Mouse (Mus musculus) monocyte, adult 2 months (primary cell): ENCODE measurements around the gene Ube2v1.
A peak's percentile ranks its signal among the peaks of the same experiment; 100 is the strongest.

Experiments
- DNase-seq, 2 experiments: peaks; one replicate each; pipeline ENCODE4 v3.0.0; 2022; ENCODE audit warnings: low spot score in 2 of 2, low read depth in 1 of 2

The Ube2v1 gene

DNA sequence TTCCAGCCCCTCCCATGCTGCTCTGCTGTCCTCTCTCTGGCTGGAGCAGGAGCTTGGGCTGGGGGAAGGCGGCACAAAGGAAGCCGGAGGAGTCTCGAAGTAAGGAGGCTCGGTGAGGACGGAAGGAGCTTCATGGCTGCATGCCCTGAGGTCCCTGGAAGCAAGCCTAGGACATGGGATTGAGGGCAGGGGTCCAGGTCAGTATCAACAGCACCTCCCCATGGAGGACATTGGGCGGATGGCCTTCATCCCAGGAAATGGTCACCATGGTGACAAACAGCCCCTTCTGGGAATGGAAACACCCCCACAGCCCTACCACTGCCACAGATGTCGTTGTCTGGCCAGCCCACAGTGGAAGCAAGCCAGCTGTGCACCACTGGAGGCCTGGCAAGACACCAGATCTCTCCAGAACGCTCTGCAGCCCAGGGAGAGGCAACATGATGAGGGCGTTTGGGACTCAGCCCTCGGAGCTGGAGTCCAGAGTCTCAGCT, 37.4 kb downstream of the Ube2v1 start:
- DNase-seq = no peak

DNA sequence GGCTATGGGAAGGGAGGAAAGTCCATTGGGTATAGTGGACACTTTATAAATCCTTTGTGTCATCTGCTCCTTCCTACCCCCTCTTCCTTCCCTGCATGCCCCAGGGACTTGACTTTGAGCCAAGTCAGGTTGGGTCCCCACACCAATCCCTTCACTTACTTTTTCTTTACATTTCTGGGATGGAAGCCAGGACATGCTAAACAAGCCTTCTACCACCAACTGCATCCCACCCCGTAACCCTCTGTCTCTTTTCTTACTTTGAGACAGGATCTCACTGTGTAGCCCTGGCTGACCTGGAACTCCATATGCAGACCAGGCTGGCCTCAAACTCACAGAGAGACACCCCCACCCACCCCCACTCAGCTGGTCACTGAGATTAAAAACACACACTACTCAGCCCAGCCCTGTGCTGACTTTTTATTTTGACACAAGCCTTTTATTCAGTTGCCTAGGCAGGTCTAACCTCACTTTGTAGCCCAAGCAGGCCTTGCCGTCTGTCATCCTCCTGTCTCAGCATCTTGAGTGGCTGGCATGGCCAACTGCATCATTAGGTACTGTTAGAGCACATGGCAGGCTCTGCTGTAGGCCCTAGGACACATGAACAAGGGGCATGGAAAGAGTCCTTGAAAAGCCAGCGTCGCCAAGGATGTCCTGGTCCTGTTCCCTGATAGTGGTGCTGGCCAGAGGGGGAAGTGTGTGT, 38.2 kb downstream of the Ube2v1 start:
- no peak for DNase-seq

DNA sequence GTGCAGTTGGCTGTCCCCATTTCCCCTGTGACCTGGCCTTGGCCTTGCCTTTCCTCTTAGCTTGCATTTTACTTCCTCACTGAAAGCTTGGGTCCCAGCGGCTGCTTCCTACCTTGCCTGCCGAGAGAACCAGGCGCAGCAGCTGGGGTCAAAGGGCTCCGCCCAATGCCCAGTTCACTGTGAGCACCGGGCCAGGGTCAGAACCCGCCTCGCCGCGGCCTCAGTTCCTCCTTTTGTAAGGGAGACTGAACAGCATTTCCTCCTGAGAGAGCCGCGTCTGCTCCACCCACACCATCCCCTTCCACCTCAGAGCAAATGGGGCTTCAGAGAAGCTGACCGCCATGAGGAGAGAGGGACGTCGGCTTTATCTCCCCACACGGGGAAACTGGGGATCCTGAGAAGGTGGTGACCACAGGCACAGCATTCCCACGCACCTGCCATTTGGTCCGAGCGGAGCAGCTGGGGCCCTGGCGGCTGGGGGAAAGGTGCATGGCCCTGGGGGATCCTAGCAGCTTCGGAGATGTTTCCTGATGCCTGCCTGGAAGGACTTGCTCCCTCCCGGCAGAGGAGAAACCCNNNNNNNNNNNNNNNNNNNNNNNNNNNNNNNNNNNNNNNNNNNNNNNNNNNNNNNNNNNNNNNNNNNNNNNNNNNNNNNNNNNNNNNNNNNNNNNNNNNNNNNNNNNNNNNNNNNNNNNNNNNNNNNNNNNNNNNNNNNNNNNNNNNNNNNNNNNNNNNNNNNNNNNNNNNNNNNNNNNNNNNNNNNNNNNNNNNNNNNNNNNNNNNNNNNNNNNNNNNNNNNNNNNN, 42.9 kb downstream of the Ube2v1 start:
- DNase-seq = peak; percentile 82 to 87

DNA sequence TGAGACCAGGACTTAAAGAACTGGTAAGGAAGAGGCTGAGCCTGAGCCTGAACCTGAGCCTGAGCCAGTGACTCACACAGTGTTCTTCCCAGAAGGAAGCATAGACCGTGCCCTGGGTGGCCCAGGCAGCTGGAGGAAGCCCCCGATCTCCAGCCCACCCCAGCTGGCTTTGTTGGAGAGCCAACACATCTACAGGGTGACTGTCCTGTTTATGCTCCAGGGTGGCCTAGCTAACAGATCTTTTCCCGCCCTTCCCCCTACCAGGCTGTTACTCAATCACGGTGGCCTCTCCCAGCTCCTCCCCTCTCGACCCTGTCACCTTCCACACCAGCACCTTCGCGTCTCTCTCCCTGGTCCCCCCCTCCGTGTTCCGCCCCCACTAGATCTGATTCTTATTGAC, 44.9 kb downstream of the Ube2v1 start:
- no peak for DNase-seq

DNA sequence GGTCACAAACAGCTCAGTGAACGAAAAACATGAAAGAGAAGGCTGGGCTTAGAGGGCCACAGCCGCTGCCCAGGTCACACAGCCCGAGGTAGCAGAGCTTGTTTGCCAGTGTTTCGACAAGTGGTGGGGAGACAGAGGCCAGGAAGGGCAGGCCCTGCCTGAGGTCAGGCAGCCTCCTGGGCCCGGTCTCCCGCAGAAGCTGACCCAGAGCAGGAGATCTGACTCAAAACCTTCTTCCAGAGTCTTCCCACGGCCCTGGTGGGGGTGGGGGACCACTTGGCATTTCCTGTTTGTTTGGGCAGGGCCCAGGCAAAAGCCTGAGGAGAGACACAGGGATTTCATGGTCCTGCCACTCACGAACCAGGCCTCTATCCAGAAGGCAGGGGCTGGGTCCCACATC, 45.9 kb downstream of the Ube2v1 start:
- DNase-seq = no peak

DNA sequence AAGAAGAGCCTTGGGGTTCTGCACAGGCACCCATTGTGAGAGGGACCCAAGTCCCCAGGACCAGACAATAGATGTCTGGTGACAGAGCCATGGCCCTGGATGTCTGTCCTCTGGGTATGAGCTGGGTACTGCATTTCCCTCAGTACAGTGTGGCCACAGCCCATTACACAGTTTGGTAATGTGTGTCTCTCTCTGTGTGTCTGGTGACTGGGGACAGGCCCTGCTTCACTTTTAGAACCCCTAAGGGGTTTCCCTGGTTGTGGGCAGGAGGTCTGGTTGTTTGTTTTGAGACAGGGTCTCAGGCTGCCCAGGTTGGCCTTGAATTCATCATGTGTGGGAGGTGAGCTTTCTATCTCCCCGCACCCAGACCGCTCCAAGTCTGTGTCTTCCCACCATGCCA, 46.6 kb downstream of the Ube2v1 start:
- no peak for DNase-seq

DNA sequence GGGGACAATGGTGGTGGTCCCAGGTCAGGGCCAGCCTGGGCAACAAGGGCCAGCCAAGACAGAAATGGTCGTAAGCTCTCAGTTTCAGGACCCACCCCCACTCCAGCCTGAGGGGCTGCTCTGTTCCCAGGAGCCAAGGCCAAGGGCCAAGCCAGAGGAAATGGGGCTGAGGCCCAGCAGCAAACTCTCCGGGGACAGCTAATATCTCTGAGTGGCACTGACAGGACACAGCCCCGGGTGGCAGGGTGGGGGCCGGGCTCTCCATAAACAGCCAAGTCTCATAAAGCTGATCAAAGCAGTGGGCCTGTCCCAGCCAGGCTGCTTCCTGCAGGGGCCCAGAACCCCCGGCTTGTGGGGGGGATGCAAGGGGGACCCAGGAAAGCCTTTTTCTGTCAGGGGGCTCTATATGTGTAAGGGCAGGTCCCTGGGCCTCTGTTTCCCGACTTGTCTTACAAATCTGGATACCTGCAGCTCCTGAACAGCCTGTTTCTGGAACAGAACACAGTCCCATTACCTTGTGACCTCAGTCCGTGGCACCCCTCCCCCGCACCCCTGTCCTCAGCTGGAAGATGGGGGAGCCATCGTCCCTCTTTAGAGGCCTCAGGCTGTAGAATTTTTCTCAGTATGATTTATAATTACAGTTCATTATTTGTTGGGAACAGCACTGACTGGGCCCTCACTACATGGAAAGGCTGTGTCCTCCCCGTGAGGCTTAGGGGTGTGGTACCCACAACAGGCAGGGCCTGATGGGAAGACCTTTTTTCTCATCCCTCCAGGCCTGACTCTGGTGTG, 48.5 kb downstream of the Ube2v1 start:
- DNase-seq = no peak

DNA sequence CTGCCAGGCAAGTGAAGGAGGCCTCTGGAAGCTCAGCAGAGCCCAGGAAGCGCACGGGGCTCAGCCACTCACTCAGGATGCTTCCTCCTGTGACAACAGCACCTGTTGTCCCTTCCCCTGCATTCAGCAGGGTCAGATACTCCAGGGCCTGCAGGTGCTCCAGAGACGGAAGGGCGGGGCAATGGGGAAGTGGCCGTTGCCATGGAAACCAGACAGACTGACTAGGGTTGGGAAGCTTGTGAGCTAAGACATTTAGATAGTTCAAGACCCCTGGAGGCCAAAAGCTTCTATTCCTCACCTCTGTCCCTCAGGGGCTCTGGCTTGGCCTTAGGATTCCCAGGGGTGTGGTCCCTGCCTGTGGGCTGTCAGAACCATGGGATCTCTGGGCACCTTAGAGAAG, 53.4 kb downstream of the Ube2v1 start:
- no peak for DNase-seq

DNA sequence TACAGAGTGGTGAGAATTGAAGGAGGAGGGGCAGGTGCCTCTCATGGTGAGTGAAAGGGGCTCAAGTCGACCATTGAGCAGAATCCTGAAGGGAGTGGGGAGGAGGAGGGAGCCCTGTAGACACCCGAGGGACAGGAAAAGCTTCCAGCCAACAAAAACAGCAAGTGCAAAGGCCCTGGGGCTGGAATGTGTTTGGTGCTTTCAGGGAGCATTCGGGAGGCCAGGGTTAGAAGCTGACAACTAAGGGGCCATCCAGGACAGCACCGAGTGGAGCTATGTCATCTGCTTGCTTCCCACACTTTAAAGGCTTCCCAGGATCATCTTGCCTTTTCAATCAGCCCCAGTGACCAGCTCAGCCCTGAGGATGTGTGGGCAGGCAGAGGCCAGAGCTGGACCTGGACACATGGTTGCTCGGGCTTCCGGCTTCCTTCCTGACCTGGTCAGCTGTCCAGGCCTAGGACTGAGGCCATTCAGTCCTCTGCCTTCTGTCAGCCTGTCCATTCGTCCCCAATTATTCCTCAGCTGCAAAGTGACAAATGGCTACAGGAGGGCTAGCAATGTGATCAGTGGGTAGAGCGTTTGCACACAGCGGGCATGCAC, 54.6 kb downstream of the Ube2v1 start:
- DNase-seq = no peak

DNA sequence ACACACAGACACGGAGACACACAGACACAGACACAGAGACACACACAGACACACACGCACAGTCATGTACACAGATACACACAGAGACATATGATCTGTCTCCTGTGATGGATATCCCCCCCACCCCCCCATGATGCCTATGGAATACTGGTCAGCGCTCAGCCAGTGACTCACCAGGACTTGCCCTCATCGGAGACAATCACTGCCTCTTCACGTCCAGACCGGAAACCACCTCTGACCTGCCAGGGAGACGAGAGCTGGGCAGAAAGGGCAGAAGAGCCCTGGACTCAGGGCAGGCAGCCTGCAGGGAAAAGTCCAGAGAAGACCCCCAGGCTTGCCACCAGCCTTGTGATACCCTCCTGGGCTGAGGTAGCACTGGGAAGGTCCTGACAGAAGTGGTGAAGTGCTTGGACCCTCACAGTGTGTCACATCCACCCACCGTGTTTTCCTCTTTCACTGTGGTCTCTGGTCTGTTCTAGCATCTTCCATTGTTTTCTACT, 55.7 kb downstream of the Ube2v1 start:
- DNase-seq = no peak

DNA sequence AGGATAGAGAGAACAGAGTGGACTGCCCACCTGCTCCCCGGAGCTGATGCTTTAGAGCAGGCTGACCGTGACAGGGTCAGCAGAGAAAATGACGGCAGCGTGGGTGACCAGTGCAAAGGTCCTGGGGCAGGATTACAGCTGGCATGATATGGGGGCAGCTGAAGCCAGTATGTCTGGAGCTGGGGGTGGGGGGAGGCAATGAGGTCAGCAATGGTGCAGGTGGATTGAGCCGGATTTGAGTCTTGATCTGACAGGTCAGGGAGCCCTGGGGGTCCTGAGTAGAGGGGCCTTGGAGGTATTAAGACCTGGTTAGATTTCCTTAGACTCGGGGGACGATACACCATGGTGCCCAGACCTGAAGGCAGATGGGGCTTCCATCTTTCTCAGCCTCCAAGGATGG, 56.3 kb downstream of the Ube2v1 start:
- no peak for DNase-seq

DNA sequence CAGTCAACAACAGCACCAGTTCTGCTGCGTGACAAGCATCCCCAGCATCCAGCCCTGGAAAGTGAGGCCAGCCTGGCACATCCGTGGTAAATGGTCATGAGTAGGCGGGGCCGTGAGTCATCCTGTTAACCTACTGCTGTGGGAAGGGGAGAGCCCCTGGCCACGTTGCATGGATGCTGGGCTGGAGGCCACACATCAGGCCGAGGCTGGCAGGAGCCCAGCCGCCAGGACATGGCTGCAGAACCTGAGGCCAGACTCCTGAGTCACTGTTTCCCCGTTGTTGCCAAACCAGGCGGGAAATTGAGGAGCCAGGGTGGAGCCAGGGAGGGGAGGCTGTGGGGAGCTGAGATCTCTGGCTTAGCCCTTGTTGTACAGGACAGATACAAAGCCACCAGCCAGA, 57.1 kb downstream of the Ube2v1 start:
- DNase-seq = no peak

DNA sequence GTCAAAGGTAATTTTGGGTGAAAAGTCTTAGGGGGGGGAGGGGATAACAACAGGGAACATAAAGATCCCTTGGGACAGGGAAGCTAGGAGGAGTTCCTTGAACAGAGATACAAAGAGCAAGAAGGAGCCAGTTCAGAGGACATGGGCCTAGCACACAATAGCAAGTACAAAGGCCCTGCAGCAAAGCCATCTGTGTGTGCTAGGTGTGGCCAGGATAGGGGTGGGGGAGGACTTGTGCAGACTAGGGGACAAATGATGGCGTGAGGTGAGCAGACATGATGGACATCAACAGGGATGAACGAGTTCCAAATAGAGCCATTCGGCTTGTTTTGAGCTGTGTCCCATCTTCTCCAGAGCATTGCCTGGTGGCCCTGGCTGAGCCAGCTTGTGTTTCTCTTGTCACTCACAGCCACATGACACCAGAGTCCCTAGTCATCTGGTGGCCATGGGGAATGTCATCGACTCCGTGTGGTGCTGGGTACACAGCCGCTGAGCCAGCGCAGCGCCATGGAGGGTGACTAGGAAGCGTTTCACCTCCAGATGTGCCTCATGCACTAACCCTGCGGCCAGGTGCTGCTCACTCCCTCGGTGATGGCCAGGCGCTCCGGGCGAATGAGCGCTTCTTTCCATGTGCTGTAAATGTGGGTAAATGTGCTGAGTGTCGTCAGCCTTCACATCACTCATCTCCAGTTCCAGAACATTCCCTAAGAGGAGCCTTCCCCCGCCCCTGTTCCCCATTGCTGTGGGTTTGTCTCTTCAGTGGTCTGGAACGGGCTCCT, 60.3 kb downstream of the Ube2v1 start:
- no peak for DNase-seq

DNA sequence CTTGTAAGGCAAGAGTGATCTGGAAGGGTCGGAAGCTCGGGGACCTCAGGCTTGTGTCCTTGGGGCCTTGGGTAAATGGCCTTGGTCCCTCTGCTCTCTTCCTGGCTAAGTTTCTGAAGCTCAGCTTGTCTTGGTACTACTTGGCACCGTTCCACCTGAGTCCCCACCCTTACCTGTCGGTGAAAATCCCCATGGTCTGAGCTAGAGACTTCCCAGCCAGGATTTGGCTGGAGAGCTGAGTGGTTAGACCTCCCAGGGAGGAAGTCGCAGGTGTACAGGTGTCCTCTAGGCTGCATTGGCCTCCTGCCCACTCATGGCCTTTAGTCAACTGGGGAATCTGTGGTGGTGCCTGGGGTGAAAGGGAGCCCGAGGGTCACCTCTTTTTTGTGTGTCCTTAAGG, 61.1 kb downstream of the Ube2v1 start:
- no peak for DNase-seq

DNA sequence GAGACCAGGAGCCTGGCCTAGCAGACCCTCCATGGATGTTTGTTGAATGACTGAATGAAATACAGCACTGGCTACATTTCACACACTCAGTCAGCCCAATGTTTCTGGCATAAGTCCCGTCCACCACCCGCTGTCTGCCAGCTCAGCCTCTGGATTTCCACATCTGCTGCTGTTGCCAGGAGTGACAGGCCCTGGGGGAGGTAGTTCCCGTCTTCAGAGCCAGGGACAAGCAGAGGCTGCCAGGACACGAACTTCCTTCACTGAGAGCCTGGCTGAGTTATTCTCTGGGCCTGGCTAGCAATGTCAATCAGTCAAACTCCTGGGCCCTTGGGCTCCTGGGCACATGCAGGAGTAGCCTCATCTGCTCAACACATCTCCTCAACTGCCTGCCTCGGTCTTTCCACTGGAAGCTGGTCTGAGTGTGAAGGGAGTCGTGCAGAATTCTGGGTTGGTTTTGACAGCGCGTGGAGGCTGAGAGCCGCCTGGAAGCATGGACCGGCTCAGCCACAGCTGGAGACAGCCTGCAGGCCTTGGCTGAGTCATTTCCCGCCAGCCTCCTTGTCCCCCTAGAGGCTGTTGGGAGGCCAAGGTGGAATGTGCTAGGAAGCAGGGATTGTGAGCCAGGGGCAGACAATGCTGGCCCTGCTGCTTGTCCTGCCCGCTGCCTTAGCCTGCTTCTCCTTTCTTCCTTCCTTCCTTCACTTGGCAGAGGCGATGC, 61.8 kb downstream of the Ube2v1 start:
- no peak for DNase-seq

DNA sequence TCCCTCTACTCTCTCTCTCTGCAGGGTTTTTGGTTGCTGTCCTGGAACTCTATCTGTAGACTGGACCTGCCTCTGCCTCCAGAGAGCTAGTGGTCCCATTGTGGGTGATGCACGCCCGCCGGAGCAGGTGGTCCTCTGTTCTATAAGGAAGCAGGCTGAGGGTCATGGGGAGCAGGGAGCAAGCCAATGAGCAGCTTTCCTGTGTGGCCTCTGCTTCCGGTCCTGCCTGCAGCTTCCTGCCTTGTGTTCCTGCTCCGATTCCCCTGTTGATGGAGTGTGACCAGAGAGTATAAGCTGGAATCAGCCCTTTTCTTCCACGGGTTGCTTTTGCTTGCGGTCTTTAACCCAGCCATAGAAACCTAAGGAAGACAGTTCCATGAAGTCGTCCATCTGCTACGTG, 63.8 kb downstream of the Ube2v1 start:
- no peak for DNase-seq

DNA sequence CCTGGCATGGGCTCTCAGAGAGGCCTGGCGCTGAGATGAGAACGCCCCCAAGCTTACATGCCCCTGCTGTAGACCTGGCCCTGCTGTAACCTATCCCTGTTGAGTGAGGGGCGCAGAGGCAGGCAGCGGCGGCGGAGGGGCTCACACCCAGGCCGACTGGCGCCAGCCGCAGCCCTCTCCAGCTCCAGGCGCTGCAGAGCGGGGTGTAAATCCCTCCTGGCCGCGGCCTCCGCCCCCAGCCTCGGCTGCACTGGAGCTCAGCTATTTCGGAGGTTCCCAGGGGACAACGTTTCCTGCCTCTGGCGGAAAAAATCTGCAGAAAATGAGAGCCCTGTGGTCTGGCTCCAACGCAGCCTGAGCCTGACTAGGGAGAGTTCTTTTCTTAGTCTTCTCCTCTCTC, 66.2 kb downstream of the Ube2v1 start:
- DNase-seq = no peak

DNA sequence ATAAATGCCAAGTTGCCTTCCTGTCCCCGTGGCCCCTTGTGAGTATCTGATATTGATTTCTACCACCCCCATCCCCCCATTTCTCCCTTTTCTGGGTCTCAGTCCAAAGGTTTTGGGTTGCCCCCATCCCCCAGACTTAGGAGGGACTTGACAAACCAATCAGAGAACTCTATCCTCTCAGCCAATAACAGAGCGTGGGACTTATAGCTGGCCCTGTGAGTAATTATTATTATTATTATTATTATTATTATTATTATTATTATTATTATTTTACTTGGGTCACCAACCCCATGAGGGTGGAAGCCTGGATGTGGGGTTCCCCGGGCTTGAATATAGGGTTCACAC, 66.6 kb downstream of the Ube2v1 start:
- no peak for DNase-seq

DNA sequence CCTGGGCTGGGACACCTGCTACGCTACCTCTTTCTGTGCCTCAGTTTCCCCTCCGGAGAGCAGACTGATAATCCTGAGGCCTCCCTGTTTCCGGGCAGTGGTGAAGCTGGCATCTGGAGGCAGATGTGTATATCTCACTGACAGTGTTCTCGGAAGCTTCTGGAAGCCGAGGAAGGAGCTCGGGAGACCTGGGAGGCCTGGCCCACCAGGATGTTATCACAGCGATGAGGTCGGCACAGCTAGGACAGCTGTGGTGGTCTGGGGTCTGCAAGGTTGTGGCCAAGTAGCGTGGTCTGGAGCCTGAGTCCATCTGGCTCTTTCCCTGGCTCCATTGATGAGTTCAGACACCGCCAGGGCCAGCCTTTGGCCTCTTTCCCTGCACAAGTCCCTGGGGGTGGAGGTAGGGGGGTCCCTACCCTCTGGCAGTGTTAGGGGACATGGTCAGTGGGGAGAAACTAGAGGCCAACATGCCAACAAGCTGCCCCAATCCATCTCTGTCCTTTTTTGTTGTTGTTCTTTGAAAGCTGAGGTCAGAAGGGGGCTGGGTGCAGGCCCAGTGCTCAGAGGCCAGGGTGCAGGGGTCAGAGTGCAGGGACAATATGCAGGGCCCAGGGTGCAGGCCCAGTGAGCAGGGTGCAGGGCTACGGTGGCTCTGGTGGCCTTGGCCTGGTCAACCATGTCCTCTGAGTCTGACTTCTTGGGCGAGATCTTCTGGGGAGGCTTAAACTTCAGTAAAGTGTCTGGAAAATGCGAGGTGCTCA, 67.2 kb downstream of the Ube2v1 start:
- DNase-seq = no peak
